Mouse (Mus musculus): ENCODE measurements around the gene Gm49387.

DNA sequence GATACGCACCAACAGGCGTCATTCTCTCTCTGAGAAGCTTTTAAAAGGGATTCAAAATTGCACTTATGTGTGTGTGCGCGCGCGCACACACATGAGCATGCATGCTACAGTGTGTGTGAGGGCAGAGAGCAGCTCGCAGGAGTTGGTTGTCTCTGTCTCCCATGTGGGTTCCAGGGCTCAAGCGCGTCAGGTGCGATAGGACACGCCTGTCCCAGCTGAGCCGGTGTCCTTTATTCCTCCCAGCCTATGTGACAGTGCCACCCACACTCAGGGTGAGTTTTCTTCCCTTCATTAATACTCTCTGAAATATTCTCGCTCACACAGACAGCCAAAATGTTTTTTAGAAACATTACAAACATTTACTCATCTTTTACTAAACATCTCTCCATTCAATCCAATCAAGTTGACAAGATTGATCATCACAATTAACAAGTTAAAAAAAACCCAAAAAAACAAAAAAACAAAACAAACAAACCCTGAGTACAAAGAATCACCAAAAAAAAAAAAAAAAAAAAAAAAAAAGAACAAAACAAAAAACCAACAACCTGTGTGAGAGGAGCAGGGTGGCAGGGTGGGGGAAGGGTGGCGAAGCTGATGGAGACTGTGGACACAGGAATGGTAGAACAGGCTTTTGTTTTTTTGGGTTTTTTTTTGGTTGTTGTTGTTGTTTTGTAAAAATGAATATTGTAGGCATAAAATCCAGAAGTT, 38.6 kb downstream of the Gm49387 start:
- no peak for TF ChIP-seq POLR2A (IDR thresholded peaks at IDR 0.05; ENCODE audit: extremely low read depth, insufficient read depth, low read length)
- TF ChIP-seq CTCF (IDR thresholded peaks at IDR 0.05; ENCODE audit: extremely low read depth, insufficient read depth, low read length) = no peak
